Mouse (Mus musculus) liver, embryonic 11.5 days (tissue): ENCODE data around the gene Gm36245. TPM values are rescaled to one million over a fixed set of nuclear protein-coding genes. Genes with fewer than 3 reads are reported as not detected.
"Not testable (repeated sequence)": the region's sequence is repeated elsewhere in the genome, so short reads cannot be mapped to it uniquely, and the experiment has no call there.

Experiments
- ATAC-seq: fragments of 200-750 bp; cut with Nextera tagmentation; replicated peaks from 2 replicates; pipeline ENCODE4 v1.8.0; 2017; ENCODE audit warnings: moderate number of reproducible peaks, mild to moderate bottlenecking, moderate TSS enrichment, moderate library complexity; ENCODE audit not compliant: low FRiP score
- DNase-seq: peaks from one replicate; pipeline ENCODE4 v3.0.0-alpha.2; 2017; ENCODE audit warnings: low spot score
- H3K27ac ChIP-seq: fragments of 300-500 bp; sonication (generic); 2 replicates; pipeline ENCODE4 v1.5.1; 2014; ENCODE audit warnings: mild to moderate bottlenecking, low read depth, low read length, control low read depth
- H3K27me3 ChIP-seq: fragments of 300-500 bp; sonication (generic); replicated peaks from 2 replicates; pipeline ENCODE4 v1.6.1; 2014; ENCODE audit warnings: low read length, mixed read lengths; ENCODE audit not compliant: control insufficient read depth, insufficient read depth
- H3K36me3 ChIP-seq: fragments of 300-500 bp; sonication (generic); 2 replicates; pipeline ENCODE4 v1.6.1; 2014; ENCODE audit warnings: mild to moderate bottlenecking, low read length, moderate library complexity, mixed read lengths; ENCODE audit not compliant: control insufficient read depth, insufficient read depth
- H3K4me1 ChIP-seq: fragments of 300-500 bp; sonication (generic); replicated peaks from 2 replicates; pipeline ENCODE4 v1.6.1; 2014; ENCODE audit warnings: low read length, mixed read lengths; ENCODE audit not compliant: control insufficient read depth, insufficient read depth
- H3K4me2 ChIP-seq: fragments of 300-500 bp; sonication (generic); 2 replicates; pipeline ENCODE4 v1.6.1; 2014; ENCODE audit warnings: mild to moderate bottlenecking, control low read depth, moderate library complexity
- H3K4me3 ChIP-seq: fragments of 300-500 bp; sonication (generic); 2 replicates; pipeline ENCODE4 v1.5.1; 2014; ENCODE audit warnings: low read depth, low read length, control low read depth
- H3K9ac ChIP-seq: fragments of 300-500 bp; sonication (generic); 2 replicates; pipeline ENCODE4 v1.6.1; 2014; ENCODE audit warnings: low read depth, low read length, control low read depth
- H3K9me3 ChIP-seq: fragments of 300-500 bp; sonication (generic); 2 replicates; pipeline ENCODE4 v1.6.1; 2016; ENCODE audit warnings: low read length, inconsistent platforms, mixed read lengths; ENCODE audit not compliant: control insufficient read depth
- polyA plus RNA-seq: library from polyadenylated mRNA; unstranded; fragments of >200 nt; fragmentation: Nextera tagmentation; extraction: Ambion mirVana; gene quantifications from 2 replicates; pipeline ENCODE4 v1.2.1, GENCODE M21; 2014

Gene Gm36245
- polyA plus RNA-seq, 1 experiment from 2014 or later = not detected

DNA sequence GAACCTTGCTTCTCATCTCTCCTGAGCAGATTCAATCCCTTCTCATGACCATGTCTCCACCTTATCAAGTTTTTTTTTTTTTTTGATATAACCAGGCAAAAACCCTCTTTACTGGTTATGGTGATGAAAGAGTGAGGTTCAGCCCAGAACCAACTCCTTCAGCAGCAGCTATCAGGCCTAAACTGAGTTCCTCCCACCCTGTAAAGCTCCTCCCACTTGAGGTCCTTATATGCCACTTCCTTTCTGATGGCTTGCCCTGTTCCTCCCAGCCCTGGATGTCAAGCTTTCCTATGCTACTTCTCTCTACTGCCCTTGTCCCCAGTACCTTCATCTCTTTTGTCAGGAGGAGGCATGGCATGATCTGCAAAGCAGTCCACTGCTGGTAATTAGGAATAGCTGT, 52.1 kb downstream of the Gm36245 start:
- H3K4me3 ChIP-seq, H3K4me2 ChIP-seq, H3K9me3 ChIP-seq, H3K27me3 ChIP-seq, H3K27ac ChIP-seq, DNase-seq, ATAC-seq, H3K9ac ChIP-seq, H3K4me1 ChIP-seq, H3K36me3 ChIP-seq: not testable (repeated sequence)

Other genes with a start within 250 kb of the Gm36245 start
- gene Apol7a, start 200.1 kb upstream of the Gm36245 start, polyA plus RNA-seq = not detected in 2 replicates
- not detected in 2 replicates for gene Apol9a, start 188.1 kb upstream of the Gm36245 start, polyA plus RNA-seq
- gene Apol7b, start 151.8 kb upstream of the Gm36245 start, polyA plus RNA-seq = not detected in 2 replicates
- gene Apol10a, start 122.2 kb upstream of the Gm36245 start, polyA plus RNA-seq = not detected in 2 replicates
- gene Apol11a, start 91.0 kb upstream of the Gm36245 start, polyA plus RNA-seq = 0.10 TPM in 1 of 2 replicates, not detected in the other
- gene Apol7c, start 65.9 kb upstream of the Gm36245 start, polyA plus RNA-seq = 0.08 TPM in 1 of 2 replicates, not detected in the other
- gene 1700025B11Rik, start 37.4 kb upstream of the Gm36245 start, polyA plus RNA-seq = not detected in 2 replicates
- gene Apol10b, start 3.1 kb upstream of the Gm36245 start, polyA plus RNA-seq = not detected in 2 replicates
- 0.41 and 0.42 TPM in 2 replicates for gene Apol11b, start 44.0 kb downstream of the Gm36245 start, polyA plus RNA-seq
- gene Apol7e, start 99.6 kb downstream of the Gm36245 start, polyA plus RNA-seq = not detected in 2 replicates
- not detected in 2 replicates for gene Apol9b, start 129.8 kb downstream of the Gm36245 start, polyA plus RNA-seq
- 2.9 and 3.2 TPM in 2 replicates for gene Apol8, start 157.7 kb downstream of the Gm36245 start, polyA plus RNA-seq
- 49.8 and 53.0 TPM in 2 replicates for gene Myh9, start 242.9 kb downstream of the Gm36245 start, polyA plus RNA-seq